Mouse (Mus musculus) liver, embryonic 14.5 days (tissue): Measurements from ENCODE around the gene Tekt2.

Experiments used
- CTCF ChIP-seq: IDR thresholded peaks from 2 replicates; pipeline ENCODE4 v1.5.1; 2016; ENCODE audit warnings: antibody characterized with exemption, low read depth, control low read depth
- EP300 ChIP-seq: IDR thresholded peaks from 2 replicates; pipeline ENCODE4 v1.6.1; 2016; ENCODE audit warnings: antibody characterized with exemption, low read depth

DNA sequence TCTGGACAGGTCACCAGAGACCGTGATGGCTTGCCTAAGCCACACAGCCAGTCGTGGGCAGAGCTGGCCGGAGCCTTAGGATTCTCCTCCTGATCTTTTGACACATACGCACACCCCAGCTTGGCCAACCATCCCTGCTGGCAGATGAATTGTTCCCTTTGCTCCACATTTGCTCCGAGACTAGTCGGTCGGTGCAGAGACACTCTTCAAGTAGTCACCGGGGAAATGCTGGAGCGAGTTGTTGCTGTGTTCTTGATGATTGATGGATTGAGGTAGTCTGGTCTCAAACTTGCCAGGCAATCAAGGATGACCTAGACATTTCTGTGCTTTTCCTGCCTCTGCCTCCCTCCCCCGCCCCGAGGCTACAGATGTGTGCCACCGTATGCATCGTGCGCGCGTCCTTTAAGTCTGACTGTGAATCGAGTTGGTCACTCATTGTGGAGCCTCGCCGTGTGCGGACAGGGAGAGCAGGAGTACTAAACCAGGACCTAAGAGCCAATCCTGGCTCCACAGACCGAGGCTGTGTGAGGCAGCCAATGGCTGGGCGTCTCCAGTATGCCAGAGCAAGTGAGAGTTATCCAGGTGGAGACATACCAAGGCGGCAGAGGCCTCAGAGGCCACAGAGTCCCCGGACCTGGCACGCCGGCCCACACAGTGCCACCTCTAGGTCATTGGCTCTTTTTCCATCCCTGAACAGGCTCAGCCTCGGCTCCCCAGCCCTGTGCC, 23.7 kb downstream of the Tekt2 start:
- TF ChIP-seq CTCF (no peak), EP300 (no peak)
